Mouse (Mus musculus) forebrain, embryonic 15.5 days (tissue): ENCODE data around the gene Plcb1. TPM values are rescaled to one million over a fixed set of nuclear protein-coding genes. Genes with fewer than 3 reads are reported as not detected.

Source experiments
- ATAC-seq: fragments of 200-750 bp; cut with Nextera tagmentation; replicated peaks from 2 replicates; pipeline ENCODE4 v1.8.0; 2017; ENCODE audit warnings: mild to moderate bottlenecking, moderate TSS enrichment, moderate library complexity
- H3K27ac ChIP-seq: fragments of 300-500 bp; sonication (generic); replicated peaks from 2 replicates; pipeline ENCODE4 v1.5.1; 2015; ENCODE audit warnings: mild to moderate bottlenecking, inconsistent platforms
- H3K27me3 ChIP-seq: fragments of 300-500 bp; sonication (generic); 2 replicates; pipeline ENCODE4 v1.6.1; 2015; ENCODE audit warnings: inconsistent platforms
- H3K36me3 ChIP-seq: fragments of 300-500 bp; sonication (generic); 2 replicates; pipeline ENCODE4 v1.6.1; 2015; ENCODE audit warnings: mild to moderate bottlenecking, inconsistent platforms
- H3K4me1 ChIP-seq: fragments of 300-500 bp; sonication (generic); 2 replicates; pipeline ENCODE4 v1.6.1; 2015; ENCODE audit warnings: inconsistent platforms
- H3K4me2 ChIP-seq: fragments of 300-500 bp; sonication (generic); replicated peaks from 2 replicates; pipeline ENCODE4 v1.6.1; 2015; ENCODE audit warnings: mild to moderate bottlenecking, inconsistent platforms
- H3K4me3 ChIP-seq: fragments of 300-500 bp; sonication (generic); 2 replicates; pipeline ENCODE4 v1.5.1; 2015; ENCODE audit warnings: mild to moderate bottlenecking, inconsistent platforms
- H3K9ac ChIP-seq: fragments of 300-500 bp; sonication (generic); replicated peaks from 2 replicates; pipeline ENCODE4 v1.6.1; 2015; ENCODE audit warnings: mild to moderate bottlenecking, inconsistent platforms
- H3K9me3 ChIP-seq: fragments of 300-500 bp; sonication (generic); 2 replicates; pipeline ENCODE4 v1.6.1; 2016; ENCODE audit warnings: inconsistent platforms
- WGBS: fragments of 180-500 bp; shearing (Covaris S2); methylation state at CpG from one replicate; pipeline ENCODE4 v1.1.7; 2015; ENCODE audit warnings: mixed read lengths; 5-methylcytosine and 5-hydroxymethylcytosine counted together
- polyA plus RNA-seq: library from polyadenylated mRNA; unstranded; fragments of >200 nt; fragmentation: Nextera tagmentation; extraction: Ambion mirVana; gene quantifications from 2 replicates; pipeline ENCODE4 v1.2.1, GENCODE M21; 2015

Gene Plcb1
- 45.8 and 50.4 TPM in 2 replicates for polyA plus RNA-seq

GRCm38 (mm10) chr2:134785970-134786855, at the start of gene Plcb1:
TSS of gene Plcb1 (plus strand) at chr2:134786067.
- H3K4me1 ChIP-seq = peaks cover 16% of the 10 kb centered on the region
- peak within 1 kb of the TSS; percentile 86 for H3K4me2 ChIP-seq
- peak within 1 kb of the TSS; percentile 84 for H3K27ac ChIP-seq
- H3K4me3 ChIP-seq = peak within 1 kb of the TSS; percentile 69
- WGBS = under 1% methylated on average over 77 of the region's 88 CpGs
- H3K9ac ChIP-seq = peak within 1 kb of the TSS; percentile 76
- no peaks in the 10 kb centered on the region for H3K36me3 ChIP-seq
- H3K27me3 ChIP-seq = no peaks in the 10 kb centered on the region
- peak; percentile 98 for ATAC-seq
- H3K9me3 ChIP-seq = no peaks in the 10 kb centered on the region

- no peak overlapping the region for H3K4me2 ChIP-seq
- H3K36me3 ChIP-seq = no peaks in the 10 kb centered on the region
- no peaks in the 10 kb centered on the region for H3K9me3 ChIP-seq
- H3K9ac ChIP-seq = no peak overlapping the region
- no peak overlapping the region for H3K27ac ChIP-seq
- no peak overlapping the region for H3K4me3 ChIP-seq
- no peak for ATAC-seq
- H3K4me1 ChIP-seq = no peaks in the 10 kb centered on the region
- H3K27me3 ChIP-seq = no peaks in the 10 kb centered on the region
Measured at GRCm38 (mm10) chr2:134755537-134755936, 30.3 kb upstream of the Plcb1 start.

- no peak overlapping the region for H3K9ac ChIP-seq
- no peaks in the 10 kb centered on the region for H3K9me3 ChIP-seq
- H3K4me2 ChIP-seq = no peak overlapping the region
- no peaks in the 10 kb centered on the region for H3K36me3 ChIP-seq
- no peak overlapping the region for H3K27ac ChIP-seq
- no peak overlapping the region for H3K4me3 ChIP-seq
- H3K4me1 ChIP-seq = no peaks in the 10 kb centered on the region
- H3K27me3 ChIP-seq = no peaks in the 10 kb centered on the region
- no peak for ATAC-seq
- 80% methylated on average over 1 of the region's 1 CpGs for WGBS
Measured at GRCm38 (mm10) chr2:134756086-134756485, 29.8 kb upstream of the Plcb1 start.

GRCm38 (mm10) chr2:134761029-134761428, 24.8 kb upstream of the Plcb1 start:
- H3K36me3 ChIP-seq = no peaks in the 10 kb centered on the region
- WGBS = 78% methylated on average over 1 of the region's 1 CpGs

GRCm38 (mm10) chr2:134763406-134763990, 22.4 kb upstream of the Plcb1 start:
- Histone ChIP-seq H3K4me3 (no peak overlapping the region), H3K9ac (no peak overlapping the region), H3K4me1 (no peaks in the 10 kb centered on the region), H3K36me3 (no peaks in the 10 kb centered on the region), H3K27ac (no peak overlapping the region), H3K9me3 (no peaks in the 10 kb centered on the region), H3K4me2 (no peak overlapping the region), H3K27me3 (no peaks in the 10 kb centered on the region)
- WGBS = 95% methylated on average over 8 of the region's 8 CpGs
- no peak for ATAC-seq

More at GRCm38 (mm10) chr2:134761029-134761428, 24.8 kb upstream of the Plcb1 start:
- Histone ChIP-seq H3K9me3 (no peaks in the 10 kb centered on the region), H3K9ac (no peak overlapping the region), H3K4me3 (no peak overlapping the region), H3K4me2 (no peak overlapping the region), H3K27ac (no peak overlapping the region), H3K4me1 (no peaks in the 10 kb centered on the region), H3K27me3 (no peaks in the 10 kb centered on the region)
- ATAC-seq = no peak

- no peak overlapping the region for H3K9ac ChIP-seq
- no peaks in the 10 kb centered on the region for H3K27me3 ChIP-seq
Measured at GRCm38 (mm10) chr2:134764506-134764905, 21.4 kb upstream of the Plcb1 start.

GRCm38 (mm10) chr2:134779826-134780225, 6.0 kb upstream of the Plcb1 start:
- no peak for ATAC-seq
- H3K4me2 ChIP-seq = no peak overlapping the region
- H3K9ac ChIP-seq = no peak overlapping the region
- H3K36me3 ChIP-seq = no peaks in the 10 kb centered on the region
- H3K27me3 ChIP-seq = no peaks in the 10 kb centered on the region
- WGBS = 69% methylated on average over 5 of the region's 5 CpGs
- H3K4me3 ChIP-seq = no peak overlapping the region
- no peaks in the 10 kb centered on the region for H3K9me3 ChIP-seq
- no peak overlapping the region for H3K27ac ChIP-seq
- no peaks in the 10 kb centered on the region for H3K4me1 ChIP-seq

More at GRCm38 (mm10) chr2:134764506-134764905, 21.4 kb upstream of the Plcb1 start:
- Histone ChIP-seq H3K9me3 (no peaks in the 10 kb centered on the region), H3K4me1 (no peaks in the 10 kb centered on the region), H3K4me3 (no peak overlapping the region), H3K36me3 (no peaks in the 10 kb centered on the region), H3K27ac (no peak overlapping the region), H3K4me2 (no peak overlapping the region)
- WGBS = 81% methylated on average over 2 of the region's 2 CpGs
- no peak for ATAC-seq

- no peak overlapping the region for H3K27ac ChIP-seq
- H3K4me1 ChIP-seq = no peaks in the 10 kb centered on the region
- no peak overlapping the region for H3K4me2 ChIP-seq
- H3K4me3 ChIP-seq = no peak overlapping the region
- H3K36me3 ChIP-seq = no peaks in the 10 kb centered on the region
- ATAC-seq = no peak
- no peaks in the 10 kb centered on the region for H3K27me3 ChIP-seq
- no peaks in the 10 kb centered on the region for H3K9me3 ChIP-seq
- H3K9ac ChIP-seq = no peak overlapping the region
Measured at GRCm38 (mm10) chr2:134780316-134780715, 5.6 kb upstream of the Plcb1 start.

GRCm38 (mm10) chr2:134786856-134787250, 986 bp downstream of the Plcb1 start:
- Histone ChIP-seq H3K9me3 (no peaks in the 10 kb centered on the region), H3K27me3 (no peaks in the 10 kb centered on the region), H3K27ac (no peak overlapping the region), H3K4me1 (peaks cover 16% of the 10 kb centered on the region), H3K4me2 (peak overlapping the region; percentile 86), H3K9ac (peak overlapping the region; percentile 76), H3K36me3 (no peaks in the 10 kb centered on the region), H3K4me3 (peak overlapping the region; percentile 69)
- 0 out of 2 replicates have a peak, but pooled peaks have one; percentile 1 for ATAC-seq
- WGBS = 6% methylated on average over 6 of the region's 6 CpGs

GRCm38 (mm10) chr2:134787336-134788095, 1.6 kb downstream of the Plcb1 start:
- peak overlapping the region; percentile 76 for H3K9ac ChIP-seq
- ATAC-seq = no peak
- no peaks in the 10 kb centered on the region for H3K36me3 ChIP-seq
- no peaks in the 10 kb centered on the region for H3K27me3 ChIP-seq
- H3K9me3 ChIP-seq = no peaks in the 10 kb centered on the region
- H3K4me1 ChIP-seq = peaks cover 16% of the 10 kb centered on the region
- 0 out of 2 replicates have a peak overlapping the region, but pooled peaks have one; percentile 11 for H3K27ac ChIP-seq
- peak overlapping the region; percentile 69 for H3K4me3 ChIP-seq
- 23% methylated on average over 12 of the region's 12 CpGs for WGBS
- peak overlapping the region; percentile 86 for H3K4me2 ChIP-seq

- H3K36me3 ChIP-seq = no peaks in the 10 kb centered on the region
- no peaks in the 10 kb centered on the region for H3K27me3 ChIP-seq
- H3K9me3 ChIP-seq = no peaks in the 10 kb centered on the region
- 0 out of 2 replicates have a peak, but pooled peaks cover 9% of the 10 kb centered on the region for H3K4me1 ChIP-seq
- H3K9ac ChIP-seq = no peak overlapping the region
- no peak overlapping the region for H3K27ac ChIP-seq
- no peak for ATAC-seq
- no peak overlapping the region for H3K4me2 ChIP-seq
- 89% methylated on average over 7 of the region's 7 CpGs for WGBS
- no peak overlapping the region for H3K4me3 ChIP-seq
Measured at GRCm38 (mm10) chr2:134792926-134793325, 7.1 kb downstream of the Plcb1 start.

- Histone ChIP-seq H3K9ac (no peak overlapping the region), H3K36me3 (no peaks in the 10 kb centered on the region), H3K9me3 (no peaks in the 10 kb centered on the region), H3K4me1 (no peaks in the 10 kb centered on the region), H3K4me3 (no peak overlapping the region), H3K27ac (no peak overlapping the region), H3K27me3 (no peaks in the 10 kb centered on the region), H3K4me2 (no peak overlapping the region)
- no peak for ATAC-seq
- 75% methylated on average over 1 of the region's 1 CpGs for WGBS
Measured at GRCm38 (mm10) chr2:134800226-134800625, 14.4 kb downstream of the Plcb1 start.
